Mouse (Mus musculus) adrenal gland, postnatal 36 days (tissue): Measurements from ENCODE around the gene Il11. TPM values are rescaled to one million over a fixed set of nuclear protein-coding genes. Genes with fewer than 3 reads are reported as not detected.
A peak's percentile ranks its signal among the peaks of the same experiment; 100 is the strongest.

Experiments used
- DNase-seq, 2 experiments: peaks; one replicate each; pipeline ENCODE4 v3.0.0; 2021; ENCODE audit warnings: mixed read lengths in 1 of 2
- total RNA-seq, 2 experiments: library from RNA; stranded (reverse); gene quantifications; 2 replicates each; pipeline ENCODE4 v1.2.3; 2021

Gene Il11
- total RNA-seq, 2 experiments from 2014 or later = 0.13 to 0.56 TPM

DNA sequence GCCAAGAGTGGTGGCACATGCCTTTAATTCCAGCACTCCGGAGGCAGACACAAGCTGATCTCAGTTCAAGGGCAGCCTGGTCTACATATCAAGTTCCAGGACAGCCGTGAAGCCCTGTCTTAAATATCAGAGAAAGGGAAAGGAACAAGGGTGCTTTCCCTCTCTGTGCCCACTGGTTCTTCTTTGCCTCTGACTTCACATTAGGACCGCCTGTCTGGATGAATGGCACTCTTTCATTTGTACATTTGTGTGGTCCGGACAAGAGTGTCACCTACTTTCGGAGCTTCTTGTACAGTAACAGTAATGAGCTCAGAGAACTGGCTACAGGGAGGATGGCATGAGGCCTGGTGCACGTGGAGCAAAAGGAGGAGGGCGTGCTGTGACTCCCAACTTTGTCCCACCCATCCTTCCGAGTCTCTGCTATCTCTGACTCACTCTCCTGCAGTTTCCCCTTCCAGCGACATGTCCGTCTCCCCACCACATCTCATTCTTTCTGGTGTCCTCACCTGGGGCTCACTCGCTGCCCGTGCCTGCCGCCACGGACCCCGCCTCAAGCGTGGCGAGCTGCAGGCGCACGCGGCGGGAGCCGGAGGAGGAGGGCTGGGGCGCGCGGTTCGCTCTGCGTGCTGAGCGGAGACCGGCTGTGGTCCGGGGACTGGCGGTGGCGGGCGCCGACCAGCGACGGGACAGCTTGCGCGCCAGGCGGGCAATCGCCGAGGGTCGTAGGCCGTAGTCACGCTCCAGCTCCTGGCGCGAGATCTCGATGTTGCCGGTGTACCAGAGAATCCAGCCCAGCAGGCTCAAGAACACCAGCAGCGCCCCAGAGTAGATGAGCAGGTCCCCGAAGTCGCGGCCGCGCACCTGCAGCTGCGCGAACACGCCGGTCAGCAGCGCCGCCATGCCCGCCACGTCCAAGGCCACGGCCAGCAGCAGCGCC is 6.1 kb upstream of the Il11 start:
- peak; percentile 72 to 81 for DNase-seq

GRCm38 (mm10) chr7:4783667-4784268 is 1.1 kb upstream of the Il11 start:
- no peak for DNase-seq

GRCm38 (mm10) chr7:4782130-4782529 is 529 bp downstream of the Il11 start:
- no peak for DNase-seq

- no peak for DNase-seq
These were observed 2.7 kb downstream of the Il11 start for GRCm38 (mm10) chr7:4779921-4780320.

- no peak for DNase-seq
These were observed 4.6 kb downstream of the Il11 start for GRCm38 (mm10) chr7:4777851-4778637.

DNA sequence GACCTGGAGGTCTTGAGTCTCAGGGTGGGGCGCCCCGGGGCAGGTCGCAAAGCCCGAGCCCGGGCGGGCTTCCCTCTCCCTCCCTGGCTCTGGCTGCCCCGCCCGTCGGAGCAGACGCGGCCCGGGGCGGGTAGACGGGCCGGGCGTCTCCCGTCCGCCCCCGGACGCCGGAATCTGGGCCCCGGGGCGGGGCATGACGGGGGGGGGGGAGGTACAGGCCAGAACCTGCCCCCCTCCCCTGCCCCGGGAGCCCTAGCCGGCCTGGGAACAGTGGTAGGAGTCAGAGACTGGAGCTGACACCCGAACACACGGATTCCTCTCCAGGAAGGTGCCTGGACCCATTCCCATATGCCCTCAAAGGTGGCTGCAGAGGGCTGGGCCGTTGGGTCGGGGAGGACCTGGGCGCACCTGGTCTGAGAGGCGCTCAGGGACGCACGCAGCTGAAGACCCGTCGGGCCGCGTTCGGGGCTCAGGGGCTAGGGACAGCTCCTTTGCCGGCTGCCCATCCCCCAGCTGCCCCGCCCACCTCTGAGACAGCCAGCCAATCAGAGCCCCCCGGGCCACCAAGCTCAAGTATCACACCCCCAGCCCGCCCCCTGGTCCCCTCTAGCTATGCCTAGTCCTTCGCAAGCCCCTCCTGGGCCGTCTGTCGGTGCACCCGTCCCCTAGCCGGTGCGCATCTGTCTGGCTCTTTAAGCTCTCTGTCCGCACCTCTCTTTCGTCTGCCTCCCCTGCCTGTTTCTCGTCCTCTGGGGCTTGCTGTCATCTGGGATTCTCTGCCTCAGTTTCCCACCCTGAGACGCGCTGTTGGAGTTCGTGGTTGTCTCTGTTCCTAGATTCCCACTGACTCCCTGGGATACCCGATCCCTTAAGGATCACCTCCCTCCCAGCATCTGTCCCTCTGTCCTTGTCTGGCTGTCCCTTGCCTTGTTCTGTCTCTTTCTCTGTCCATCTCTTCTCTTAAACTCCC is 5.5 kb downstream of the Il11 start:
- DNase-seq = peak; percentile 67 to 80

GRCm38 (mm10) chr7:4776131-4776530 is 6.5 kb downstream of the Il11 start:
- no peak for DNase-seq

DNA sequence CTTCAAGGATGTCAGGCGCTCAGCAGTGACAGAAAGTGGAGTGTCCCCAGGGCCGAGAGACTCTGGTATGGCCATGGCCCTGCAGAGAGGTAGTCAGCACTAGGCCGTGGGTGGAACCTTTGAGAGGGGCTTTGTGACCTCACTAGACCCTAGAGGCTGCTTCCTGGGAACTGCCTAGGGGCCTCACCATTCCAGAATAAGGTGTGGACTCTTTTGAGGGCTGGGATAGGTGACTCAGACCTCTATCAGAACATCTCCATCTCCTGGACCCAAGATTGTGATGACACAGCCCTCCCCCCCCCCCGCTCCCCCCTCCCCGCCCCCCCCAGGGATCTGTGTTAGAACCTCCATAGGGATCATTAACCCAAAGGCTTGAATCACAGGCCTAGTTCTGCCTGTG is 11.5 kb downstream of the Il11 start, which contains the start of gene Fam71e2:
Gene Fam71e2 (minus strand): TSS at position 101 of the 400 bp plus-strand sequence.
- DNase-seq = no peak

GRCm38 (mm10) chr7:4764946-4765710 is 17.5 kb downstream of the Il11 start:
- DNase-seq = no peak

GRCm38 (mm10) chr7:4759670-4760069 is 23.0 kb downstream of the Il11 start:
- DNase-seq = no peak

DNA sequence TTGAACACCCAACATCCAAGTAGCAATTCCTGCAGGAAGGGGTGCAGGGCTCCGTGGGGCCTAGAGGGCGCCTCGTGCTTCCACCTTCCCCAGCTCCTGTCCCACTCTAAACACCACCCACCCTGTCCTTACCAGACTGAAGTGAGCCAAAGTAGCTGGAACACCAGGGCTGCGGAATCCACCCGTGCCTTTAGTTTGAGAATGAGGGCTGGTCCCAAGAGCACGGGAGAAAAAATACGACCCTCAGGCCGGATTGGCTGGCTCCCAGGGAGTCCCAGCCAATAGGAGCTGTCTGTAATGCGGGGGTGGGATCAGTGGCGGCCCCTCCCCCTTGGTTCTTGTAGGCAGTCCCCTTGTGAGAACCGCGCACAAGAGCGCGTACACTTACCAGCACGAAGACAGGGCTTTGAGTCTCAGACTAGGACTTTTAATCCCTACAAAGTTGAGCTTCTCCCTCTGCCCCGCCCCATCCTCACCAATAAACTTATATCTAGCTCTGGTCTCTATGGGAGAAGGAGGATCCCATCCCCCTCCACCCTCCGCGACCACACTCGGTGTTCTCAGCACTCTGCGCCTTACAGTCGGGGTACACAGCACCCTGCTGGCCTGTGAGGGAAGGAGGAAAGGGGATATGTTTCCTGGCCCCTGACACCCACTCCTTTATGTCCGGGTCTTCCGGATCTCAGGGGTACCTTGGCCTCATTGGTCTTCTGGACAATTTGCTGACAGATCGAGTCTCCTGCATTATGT is 29.7 kb downstream of the Il11 start, which contains the start of gene Cox6b2:
Gene Cox6b2 (minus strand): TSS at position 274 of the 750 bp plus-strand sequence.
- DNase-seq = peak; percentile 72 to 80

DNA sequence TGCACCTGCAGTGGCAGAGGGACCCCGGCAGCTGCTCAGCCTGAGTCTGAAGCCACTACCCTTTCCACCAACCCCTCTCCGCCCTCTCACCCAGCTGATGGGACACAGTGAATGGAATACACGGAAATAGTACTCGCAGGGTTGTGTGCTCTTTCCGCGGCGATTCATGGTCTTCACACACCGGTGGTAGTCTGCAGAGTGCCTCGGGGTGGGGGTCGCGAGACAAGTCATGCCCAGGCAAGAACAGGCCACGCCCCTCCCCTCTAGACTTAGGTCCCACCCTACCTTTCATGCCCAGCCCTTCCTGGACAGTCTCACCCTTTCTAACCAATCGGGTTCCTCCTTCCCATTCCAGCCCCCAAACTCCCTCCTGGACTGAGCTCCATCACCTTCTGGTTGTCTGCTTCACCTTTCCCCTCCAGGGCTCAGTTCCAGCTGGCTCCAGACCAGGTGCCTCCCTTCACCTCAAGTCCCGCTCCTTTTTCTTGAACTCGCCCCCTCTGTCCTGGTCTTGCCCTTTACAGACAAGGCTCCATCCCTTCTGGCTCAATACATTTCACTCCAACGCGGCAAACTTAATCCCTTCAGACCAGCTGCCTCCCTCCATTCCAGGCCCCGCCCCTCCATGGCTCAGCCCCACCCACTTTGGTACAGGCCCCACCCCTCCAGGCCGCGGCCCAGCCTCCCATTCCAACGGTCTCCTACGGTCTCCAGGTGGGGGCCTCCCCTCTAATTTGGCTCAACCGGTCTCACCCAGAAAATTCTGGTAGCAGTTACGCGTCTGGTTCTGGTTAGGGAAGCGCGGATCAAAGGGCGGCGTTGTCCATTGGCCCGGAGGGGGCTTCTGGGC is 30.5 kb downstream of the Il11 start:
- DNase-seq = peak; percentile 41 to 58

GRCm38 (mm10) chr7:4749169-4749568 is 33.5 kb downstream of the Il11 start:
- DNase-seq = no peak

GRCm38 (mm10) chr7:4748321-4748720 is 34.3 kb downstream of the Il11 start:
- DNase-seq = no peak

- DNase-seq = no peak
These were observed 35.3 kb downstream of the Il11 start for GRCm38 (mm10) chr7:4747156-4747899.

GRCm38 (mm10) chr7:4746326-4746980 is 36.2 kb downstream of the Il11 start:
- DNase-seq = no peak

- no peak for DNase-seq
These were observed 37.8 kb downstream of the Il11 start for GRCm38 (mm10) chr7:4744886-4745285.
